Mouse (Mus musculus) limb, embryonic 13.5 days (tissue): ENCODE data around the gene Gm8764. TPM values are rescaled to one million over a fixed set of nuclear protein-coding genes. Genes with fewer than 3 reads are reported as not detected.
"Not testable (repeated sequence)": the region's sequence is repeated elsewhere in the genome, so short reads cannot be mapped to it uniquely, and the experiment has no call there.

ENCODE experiments used
- ATAC-seq: fragments of 200-750 bp; cut with Nextera tagmentation; 2 replicates; pipeline ENCODE4 v1.8.0; 2017; ENCODE audit warnings: low read depth, moderate number of reproducible peaks, moderate TSS enrichment; ENCODE audit not compliant: low FRiP score
- H3K27ac ChIP-seq: fragments of 300-500 bp; sonication (generic); 2 replicates; pipeline ENCODE4 v1.5.1; 2015; ENCODE audit warnings: inconsistent platforms, mild to moderate bottlenecking, moderate library complexity
- H3K27me3 ChIP-seq: fragments of 300-500 bp; sonication (generic); 2 replicates; pipeline ENCODE4 v1.6.1; 2015; ENCODE audit warnings: mild to moderate bottlenecking, inconsistent platforms
- H3K36me3 ChIP-seq: fragments of 300-500 bp; sonication (generic); 2 replicates; pipeline ENCODE4 v1.6.1; 2015; ENCODE audit warnings: inconsistent platforms, mild to moderate bottlenecking, moderate library complexity
- H3K4me1 ChIP-seq: fragments of 300-500 bp; sonication (generic); 2 replicates; pipeline ENCODE4 v1.6.1; 2015; ENCODE audit warnings: inconsistent platforms
- H3K4me2 ChIP-seq: fragments of 300-500 bp; sonication (generic); replicated peaks from 2 replicates; pipeline ENCODE4 v1.6.1; 2015; ENCODE audit warnings: inconsistent platforms, mild to moderate bottlenecking, moderate library complexity
- H3K4me3 ChIP-seq: fragments of 300-500 bp; sonication (generic); 2 replicates; pipeline ENCODE4 v1.5.1; 2015; ENCODE audit warnings: moderate library complexity, mild to moderate bottlenecking, inconsistent platforms
- H3K9ac ChIP-seq: fragments of 300-500 bp; sonication (generic); 2 replicates; pipeline ENCODE4 v1.6.1; 2015; ENCODE audit warnings: mild to moderate bottlenecking, inconsistent platforms
- H3K9me3 ChIP-seq: fragments of 300-500 bp; sonication (generic); 2 replicates; pipeline ENCODE4 v1.6.1; 2016; ENCODE audit warnings: inconsistent platforms
- WGBS: fragments of 180-500 bp; shearing (Covaris S2); methylation state at CpG from one replicate; pipeline ENCODE4 v1.1.7; 2015; 5-methylcytosine and 5-hydroxymethylcytosine counted together
- polyA plus RNA-seq: library from polyadenylated mRNA; unstranded; fragments of >200 nt; fragmentation: Nextera tagmentation; extraction: Ambion mirVana; gene quantifications from 2 replicates; pipeline ENCODE4 v1.2.1, GENCODE M21; 2015

Gene Gm8764
- polyA plus RNA-seq: not detected in 2 replicates

GRCm38 (mm10) chr10:104159706-104160105 lies at the start of gene Gm8764:
Gene Gm8764 (plus strand): TSS chr10:104160006.
- not testable (repeated sequence) for H3K9me3 ChIP-seq, H3K4me3 ChIP-seq, H3K27me3 ChIP-seq, H3K27ac ChIP-seq, ATAC-seq, H3K4me1 ChIP-seq, H3K36me3 ChIP-seq, H3K4me2 ChIP-seq, H3K9ac ChIP-seq
- no CpG with 5 or more reads among the region's 3 CpGs for WGBS

DNA sequence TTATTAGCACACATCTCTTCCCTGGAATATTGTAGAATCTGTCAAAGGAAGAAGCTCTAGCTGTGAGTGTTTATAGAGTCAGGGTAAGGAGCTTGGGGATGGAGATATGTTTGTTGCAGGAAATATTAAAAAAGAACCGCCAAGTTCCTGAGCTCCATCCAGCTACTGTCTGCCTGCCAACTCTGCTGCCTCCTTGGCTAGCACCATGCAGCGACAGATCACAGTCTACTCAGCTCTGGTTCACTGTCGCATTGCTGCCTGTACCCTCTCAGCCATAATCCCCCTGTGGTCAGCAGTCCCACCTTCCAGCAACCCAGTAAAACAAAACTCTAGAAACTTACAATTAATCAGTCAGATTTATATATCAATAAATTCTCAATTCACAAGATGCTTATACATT lies 49.8 kb upstream of the Gm8764 start:
- H3K4me2 ChIP-seq: no peak overlapping the region
- ATAC-seq: no peak
- 68% methylated on average over 3 of the region's 3 CpGs for WGBS
- no peaks in the 10 kb centered on the region for H3K4me1 ChIP-seq
- H3K27me3 ChIP-seq: no peaks in the 10 kb centered on the region
- no peaks in the 10 kb centered on the region for H3K36me3 ChIP-seq
- no peaks in the 10 kb centered on the region for H3K9me3 ChIP-seq
- H3K9ac ChIP-seq: no peak overlapping the region
- H3K4me3 ChIP-seq: no peak overlapping the region
- no peak overlapping the region for H3K27ac ChIP-seq

GRCm38 (mm10) chr10:104118312-104118711 lies 41.5 kb upstream of the Gm8764 start:
- no peak for ATAC-seq
- Histone ChIP-seq H3K36me3 (no peaks in the 10 kb centered on the region), H3K27me3 (no peaks in the 10 kb centered on the region), H3K4me2 (no peak overlapping the region), H3K4me3 (no peak overlapping the region), H3K9me3 (no peaks in the 10 kb centered on the region), H3K27ac (no peak overlapping the region), H3K9ac (no peak overlapping the region), H3K4me1 (no peaks in the 10 kb centered on the region)
- 74% methylated on average over 2 of the region's 2 CpGs for WGBS

- not testable (repeated sequence) for H3K9me3 ChIP-seq, ATAC-seq, H3K4me2 ChIP-seq, H3K4me1 ChIP-seq, H3K4me3 ChIP-seq, H3K9ac ChIP-seq, H3K36me3 ChIP-seq, H3K27me3 ChIP-seq, H3K27ac ChIP-seq
- no CpG with 5 or more reads among the region's 3 CpGs for WGBS
Measured at GRCm38 (mm10) chr10:104142687-104143086, 17.1 kb upstream of the Gm8764 start, which contains the start of gene Gm21293. Gene Gm21293 (plus strand): TSS chr10:104142987.

GRCm38 (mm10) chr10:104151197-104151596 lies 8.6 kb upstream of the Gm8764 start, which contains the start of gene Gm6763:
Gene Gm6763 (plus strand): TSS chr10:104151497.
- not testable (repeated sequence) for H3K4me3 ChIP-seq, H3K27me3 ChIP-seq, ATAC-seq, H3K4me2 ChIP-seq, H3K27ac ChIP-seq, H3K9me3 ChIP-seq, H3K36me3 ChIP-seq, H3K9ac ChIP-seq, H3K4me1 ChIP-seq
- no CpG with 5 or more reads among the region's 3 CpGs for WGBS

GRCm38 (mm10) chr10:104168215-104168614 lies 8.4 kb downstream of the Gm8764 start, which contains the start of gene Gm21304:
Gene Gm21304 (plus strand): TSS chr10:104168515.
- WGBS: no CpG with 5 or more reads among the region's 3 CpGs
- H3K27me3 ChIP-seq, H3K9ac ChIP-seq, H3K9me3 ChIP-seq, H3K4me2 ChIP-seq, ATAC-seq, H3K4me3 ChIP-seq, H3K27ac ChIP-seq, H3K4me1 ChIP-seq, H3K36me3 ChIP-seq: not testable (repeated sequence)

DNA sequence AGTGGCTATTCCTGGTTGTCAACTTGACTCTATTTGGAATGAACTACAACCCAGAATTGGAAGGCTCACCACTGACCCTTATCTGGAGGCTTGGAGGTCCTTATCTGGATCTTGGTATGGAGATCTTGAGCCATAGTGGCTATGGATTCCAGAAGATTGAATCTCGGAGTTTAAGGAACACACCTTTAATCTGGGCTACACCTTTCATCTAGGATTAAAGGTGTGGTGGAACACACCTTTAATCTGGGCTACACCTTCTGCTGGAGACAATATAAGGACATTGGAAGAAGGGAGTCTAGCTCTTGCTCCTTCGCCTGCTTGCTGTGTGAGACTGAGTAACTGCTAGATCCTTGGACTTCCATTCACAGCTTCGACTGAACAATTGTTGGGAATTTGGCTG lies 16.9 kb downstream of the Gm8764 start, which contains the start of gene Gm21312:
Gm21312 (plus strand) TSS at position 301 of the 400 bp plus-strand sequence.
- ATAC-seq, H3K4me1 ChIP-seq, H3K4me3 ChIP-seq, H3K27me3 ChIP-seq, H3K9me3 ChIP-seq, H3K27ac ChIP-seq, H3K4me2 ChIP-seq, H3K9ac ChIP-seq, H3K36me3 ChIP-seq: not testable (repeated sequence)
- no CpG with 5 or more reads among the region's 3 CpGs for WGBS

GRCm38 (mm10) chr10:104185233-104185632 lies 25.4 kb downstream of the Gm8764 start, which contains the start of gene Gm20765:
Gene Gm20765 (plus strand): TSS chr10:104185533.
- no CpG with 5 or more reads among the region's 3 CpGs for WGBS
- not testable (repeated sequence) for ATAC-seq, H3K27me3 ChIP-seq, H3K4me1 ChIP-seq, H3K36me3 ChIP-seq, H3K9ac ChIP-seq, H3K9me3 ChIP-seq, H3K4me3 ChIP-seq, H3K27ac ChIP-seq, H3K4me2 ChIP-seq

- H3K27me3 ChIP-seq, H3K27ac ChIP-seq, H3K4me3 ChIP-seq, H3K4me2 ChIP-seq, H3K4me1 ChIP-seq, H3K9ac ChIP-seq, H3K36me3 ChIP-seq, H3K9me3 ChIP-seq, ATAC-seq: not testable (repeated sequence)
- WGBS: no CpG with 5 or more reads among the region's 3 CpGs
Measured at GRCm38 (mm10) chr10:104193742-104194141, 33.9 kb downstream of the Gm8764 start, which contains the start of gene Gm4340. Gene Gm4340 (plus strand): TSS chr10:104194042.

DNA sequence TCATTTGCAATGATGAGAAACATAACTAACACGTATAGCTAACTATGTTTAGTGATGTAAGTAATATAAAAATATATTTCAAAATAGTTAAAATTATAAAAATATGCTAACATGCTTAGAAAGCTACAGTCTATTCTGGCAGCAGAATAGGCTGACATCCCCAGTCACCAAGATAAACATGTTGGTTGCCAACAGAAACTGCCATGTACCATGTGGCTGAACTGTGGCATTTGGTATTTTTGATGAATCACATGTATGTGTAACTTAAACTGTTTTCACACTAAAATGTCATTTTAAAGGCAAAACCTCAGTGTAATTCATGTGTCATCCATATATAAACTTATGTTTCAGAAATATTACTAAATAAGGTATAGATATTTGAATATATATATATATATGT lies 49.8 kb downstream of the Gm8764 start:
- H3K9me3 ChIP-seq: no peaks in the 10 kb centered on the region
- H3K9ac ChIP-seq: no peak overlapping the region
- no peaks in the 10 kb centered on the region for H3K36me3 ChIP-seq
- H3K4me2 ChIP-seq: no peak overlapping the region
- no peaks in the 10 kb centered on the region for H3K27me3 ChIP-seq
- no peaks in the 10 kb centered on the region for H3K4me1 ChIP-seq
- 88% methylated on average over 1 of the region's 1 CpGs for WGBS
- no peak overlapping the region for H3K27ac ChIP-seq
- no peak overlapping the region for H3K4me3 ChIP-seq
- ATAC-seq: no peak

DNA sequence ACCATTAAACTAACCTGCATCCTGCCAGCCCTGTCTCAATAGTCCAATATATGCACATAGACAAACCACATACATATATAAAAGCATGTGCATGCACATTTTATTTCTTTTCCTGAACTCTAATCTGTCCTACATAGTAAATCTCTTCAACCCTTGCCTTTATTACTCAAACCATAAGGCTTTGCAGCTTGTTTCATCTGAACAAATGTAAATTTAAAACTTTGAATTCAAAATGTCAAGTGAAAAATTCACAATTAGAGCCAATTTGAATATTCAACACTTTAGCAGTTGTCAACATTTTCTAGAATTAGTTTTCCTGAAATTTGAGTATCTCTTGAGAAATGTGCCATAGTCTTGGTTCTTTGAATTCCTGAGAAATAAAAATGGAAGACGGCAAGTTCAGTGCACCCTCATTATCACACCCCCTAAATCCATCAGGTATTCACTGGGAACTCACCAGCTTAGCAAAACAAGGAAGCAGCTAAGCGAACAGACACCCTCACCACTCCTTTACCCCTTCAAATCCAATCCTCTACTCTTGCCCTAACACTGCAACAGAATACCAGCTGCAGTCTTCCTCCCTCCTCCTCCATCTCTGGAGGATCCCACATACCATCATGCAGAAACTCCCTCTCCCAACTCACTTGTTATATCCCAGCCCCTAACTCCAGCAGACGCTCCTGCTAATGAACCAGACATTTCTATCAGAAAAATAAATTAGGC lies 50.6 kb downstream of the Gm8764 start:
- H3K4me1 ChIP-seq: no peaks in the 10 kb centered on the region
- H3K4me2 ChIP-seq: no peak overlapping the region
- 60% methylated on average over 3 of the region's 3 CpGs for WGBS
- no peak for ATAC-seq
- H3K27ac ChIP-seq: no peak overlapping the region
- H3K27me3 ChIP-seq: no peaks in the 10 kb centered on the region
- H3K9me3 ChIP-seq: no peaks in the 10 kb centered on the region
- no peak overlapping the region for H3K9ac ChIP-seq
- no peaks in the 10 kb centered on the region for H3K36me3 ChIP-seq
- no peak overlapping the region for H3K4me3 ChIP-seq
